Mouse (Mus musculus): ENCODE data around the gene Gm45261.
A peak's percentile ranks its signal among the peaks of the same experiment; 100 is the strongest.

The Gm45261 gene

GRCm38 (mm10) chr1:80410229-80410973, 50.8 kb downstream of the Gm45261 start:
- DNase-seq (ENCODE audit: low spot score in 2 of 2): no peak

GRCm38 (mm10) chr1:80409467-80410105, 51.7 kb downstream of the Gm45261 start:
- no peak for DNase-seq (ENCODE audit: low spot score in 2 of 2)

- peak; percentile 37 to 50 for DNase-seq (ENCODE audit: low spot score in 2 of 2)
Measured at GRCm38 (mm10) chr1:80408586-80408985, 52.7 kb downstream of the Gm45261 start.

GRCm38 (mm10) chr1:80404196-80404595, 57.1 kb downstream of the Gm45261 start:
- DNase-seq (ENCODE audit: low spot score in 2 of 2): no peak

GRCm38 (mm10) chr1:80403366-80403893, 57.8 kb downstream of the Gm45261 start:
- DNase-seq (ENCODE audit: low spot score in 2 of 2): no peak

GRCm38 (mm10) chr1:80401961-80402360, 59.3 kb downstream of the Gm45261 start:
- no peak for DNase-seq (ENCODE audit: low spot score in 2 of 2)
